Mouse (Mus musculus): Measurements from ENCODE around the gene Hid1.
"Not testable (repeated sequence)": the region's sequence is repeated elsewhere in the genome, so short reads cannot be mapped to it uniquely, and the experiment has no call there.

Gene Hid1

GRCm38 (mm10) chr11:115367395-115367944 is at the start of gene Hid1:
Gene Hid1 (minus strand): TSS chr11:115367756.
- peak; percentile 77 for DNase-seq (ENCODE audit: low spot score)

- no peak for DNase-seq (ENCODE audit: low spot score)
These were observed 42.0 kb upstream of the Hid1 start for GRCm38 (mm10) chr11:115409556-115409955.

- no peak for DNase-seq (ENCODE audit: low spot score)
These were observed 40.8 kb upstream of the Hid1 start for GRCm38 (mm10) chr11:115408266-115408920.

GRCm38 (mm10) chr11:115406858-115407401 is 39.4 kb upstream of the Hid1 start:
- no peak for DNase-seq (ENCODE audit: low spot score)

- no peak for DNase-seq (ENCODE audit: low spot score)
These were observed 38.2 kb upstream of the Hid1 start for GRCm38 (mm10) chr11:115405723-115406122.

GRCm38 (mm10) chr11:115403338-115404124 is 36.0 kb upstream of the Hid1 start, which contains the start of gene Mrpl58:
Gene Mrpl58 (plus strand): TSS chr11:115403752.
- peak; percentile 88 for DNase-seq (ENCODE audit: low spot score)

- DNase-seq (ENCODE audit: low spot score): no peak
These were observed 33.3 kb upstream of the Hid1 start for GRCm38 (mm10) chr11:115400630-115401391.

GRCm38 (mm10) chr11:115400126-115400525 is 32.6 kb upstream of the Hid1 start:
- no peak for DNase-seq (ENCODE audit: low spot score)

GRCm38 (mm10) chr11:115398085-115398484 is 30.5 kb upstream of the Hid1 start:
- no peak for DNase-seq (ENCODE audit: low spot score)

GRCm38 (mm10) chr11:115393721-115394325 is 26.3 kb upstream of the Hid1 start:
- peak; percentile 44 for DNase-seq (ENCODE audit: low spot score)

- no peak for DNase-seq (ENCODE audit: low spot score)
These were observed 23.8 kb upstream of the Hid1 start for GRCm38 (mm10) chr11:115391358-115391757.

- not testable (repeated sequence) for DNase-seq (ENCODE audit: low spot score)
These were observed 19.3 kb upstream of the Hid1 start for GRCm38 (mm10) chr11:115386859-115387258.

GRCm38 (mm10) chr11:115384587-115384986 is 17.0 kb upstream of the Hid1 start:
- DNase-seq (ENCODE audit: low spot score): no peak

GRCm38 (mm10) chr11:115383701-115384474 is 16.3 kb upstream of the Hid1 start:
- peak; percentile 65 for DNase-seq (ENCODE audit: low spot score)

GRCm38 (mm10) chr11:115382891-115383290 is 15.3 kb upstream of the Hid1 start:
- DNase-seq (ENCODE audit: low spot score): no peak

GRCm38 (mm10) chr11:115381743-115382539 is 14.4 kb upstream of the Hid1 start, which contains the start of gene Cdr2l:
Gene Cdr2l (plus strand): TSS chr11:115381916.
- peak; percentile 90 for DNase-seq (ENCODE audit: low spot score)

GRCm38 (mm10) chr11:115381276-115381675 is 13.7 kb upstream of the Hid1 start:
- DNase-seq (ENCODE audit: low spot score): no peak

GRCm38 (mm10) chr11:115377854-115378253 is 10.3 kb upstream of the Hid1 start:
- no peak for DNase-seq (ENCODE audit: low spot score)

GRCm38 (mm10) chr11:115377254-115377653 is 9.7 kb upstream of the Hid1 start:
- no peak for DNase-seq (ENCODE audit: low spot score)

GRCm38 (mm10) chr11:115376722-115377121 is 9.2 kb upstream of the Hid1 start:
- no peak for DNase-seq (ENCODE audit: low spot score)

All from testis, postnatal 14 days (tissue).